Mouse (Mus musculus) midbrain, postnatal 0 days (tissue): ENCODE data around the gene Heatr3. TPM values are rescaled to one million over a fixed set of nuclear protein-coding genes. Genes with fewer than 3 reads are reported as not detected.

Experiments
- ATAC-seq: fragments of 200-750 bp; cut with Nextera tagmentation; 2 replicates; pipeline ENCODE4 v1.8.0; 2017; ENCODE audit warnings: moderate number of reproducible peaks, mild to moderate bottlenecking, moderate TSS enrichment, moderate library complexity; ENCODE audit not compliant: low FRiP score
- DNase-seq: peaks from one replicate; pipeline ENCODE4 v3.0.0-alpha.2; 2015; ENCODE audit warnings: low spot score
- H3K27ac ChIP-seq: fragments of 300-500 bp; sonication (generic); 2 replicates; pipeline ENCODE4 v1.5.1; 2014; ENCODE audit warnings: low read depth, mild to moderate bottlenecking, low read length, mixed read lengths
- H3K27me3 ChIP-seq: fragments of 300-500 bp; sonication (generic); 2 replicates; pipeline ENCODE4 v1.6.1; 2014; ENCODE audit warnings: low read length, control low read depth, mixed read lengths; ENCODE audit not compliant: insufficient read depth
- H3K36me3 ChIP-seq: fragments of 300-500 bp; sonication (generic); 2 replicates; pipeline ENCODE4 v1.6.1; 2014; ENCODE audit warnings: low read length, control low read depth, mixed read lengths; ENCODE audit not compliant: insufficient read depth
- H3K4me1 ChIP-seq: fragments of 300-500 bp; sonication (generic); 2 replicates; pipeline ENCODE4 v1.6.1; 2014; ENCODE audit warnings: mild to moderate bottlenecking, control low read depth, antibody characterized with exemption, low read length, mixed read lengths; ENCODE audit not compliant: insufficient read depth
- H3K4me2 ChIP-seq: fragments of 300-500 bp; sonication (generic); 2 replicates; pipeline ENCODE4 v1.6.1; 2014; ENCODE audit warnings: low read depth, mild to moderate bottlenecking, low read length, mixed read lengths; ENCODE audit not compliant: poor library complexity, severe bottlenecking
- H3K4me3 ChIP-seq: fragments of 300-500 bp; sonication (generic); 2 replicates; pipeline ENCODE4 v1.5.1; 2014; ENCODE audit warnings: low read depth, mild to moderate bottlenecking, low read length, moderate library complexity
- H3K9ac ChIP-seq: fragments of 300-500 bp; sonication (generic); replicated peaks from 2 replicates; pipeline ENCODE4 v1.6.1; 2014; ENCODE audit warnings: mild to moderate bottlenecking, low read length, moderate library complexity, mixed read lengths; ENCODE audit not compliant: poor library complexity, severe bottlenecking
- H3K9me3 ChIP-seq: fragments of 300-500 bp; sonication (generic); 2 replicates; pipeline ENCODE4 v1.6.1; 2016; ENCODE audit warnings: low read length, control low read depth
- CTCF ChIP-seq: IDR thresholded peaks from 2 replicates; pipeline ENCODE4 v1.5.1; 2016; ENCODE audit warnings: antibody characterized with exemption, mild to moderate bottlenecking
- whole genome bisulfite sequencing: fragments of 180-500 bp; shearing (Covaris S2); extraction: QIAGEN DNeasy Blood & Tissue Kit; methylation state at CpG from one replicate; pipeline ENCODE4 v1.1.7; 2014; 5-methylcytosine and 5-hydroxymethylcytosine counted together
- polyA plus RNA-seq: library from polyadenylated mRNA; unstranded; fragments of >200 nt; fragmentation: Nextera tagmentation; extraction: Ambion mirVana; gene quantifications from 2 replicates; pipeline ENCODE4 v1.2.1, GENCODE M21; 2015
- total RNA-seq: library from RNA; depleted of rRNA; stranded (reverse); fragments of >200 nt; gene quantifications from 2 replicates; pipeline ENCODE4 v1.2.3, GENCODE M21; 2014

The Heatr3 gene
- total and polyA plus RNA-seq, 2 experiments from 2014 or later: 26.9 to 38.0 TPM

- Histone ChIP-seq H3K4me2 (no peak overlapping the region), H3K27me3 (no peaks in the 10 kb centered on the region), H3K9ac (no peak overlapping the region), H3K27ac (no peak overlapping the region), H3K36me3 (peaks cover 9% of the 10 kb centered on the region; the same call in 1 of the 2 replicates), H3K4me1 (no peaks in the 10 kb centered on the region), H3K9me3 (no peaks in the 10 kb centered on the region), H3K4me3 (no peak overlapping the region)
- ATAC-seq (no peak), DNase-seq (no peak)
- no peak for TF ChIP-seq CTCF
- WGBS: 92% methylated on average over 7 of the region's 7 CpGs
Measured at GRCm38 (mm10) chr8:88175264-88175663, 37.6 kb downstream of the Heatr3 start.

GRCm38 (mm10) chr8:88177291-88177690, 39.6 kb downstream of the Heatr3 start:
- no peak for DNase-seq
- Histone ChIP-seq H3K9me3 (no peaks in the 10 kb centered on the region), H3K4me3 (no peak overlapping the region), H3K4me1 (no peaks in the 10 kb centered on the region), H3K27ac (no peak overlapping the region), H3K27me3 (no peaks in the 10 kb centered on the region), H3K9ac (no peak overlapping the region), H3K36me3 (no peaks in the 10 kb centered on the region), H3K4me2 (no peak overlapping the region)
- no peak for ATAC-seq
- TF ChIP-seq CTCF: no peak
- WGBS: 89% methylated on average over 8 of the region's 8 CpGs

DNA sequence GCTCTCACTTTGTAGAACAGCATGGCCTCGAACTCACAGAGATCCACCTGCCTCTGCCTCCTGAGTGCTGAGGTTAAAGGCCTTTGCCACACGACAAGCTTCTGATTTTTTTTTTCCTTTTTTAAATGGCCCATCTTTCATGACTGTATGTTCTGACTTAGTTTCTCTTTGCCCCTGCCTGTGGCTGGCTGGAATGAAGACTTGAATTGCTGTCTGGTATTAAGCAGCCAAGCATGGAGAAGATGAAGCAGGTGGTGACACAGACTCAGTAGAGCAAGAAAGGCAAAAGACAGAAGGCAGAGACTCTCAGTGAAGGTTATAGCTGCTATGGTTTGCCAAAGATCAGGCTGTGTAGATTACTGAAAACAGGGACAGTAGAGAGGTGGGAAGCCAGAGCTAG, 45.5 kb downstream of the Heatr3 start:
- no peak overlapping the region for H3K9ac ChIP-seq
- H3K4me1 ChIP-seq: no peaks in the 10 kb centered on the region
- DNase-seq (no peak), ATAC-seq (no peak)
- H3K9me3 ChIP-seq: no peaks in the 10 kb centered on the region
- no peaks in the 10 kb centered on the region for H3K27me3 ChIP-seq
- H3K4me3 ChIP-seq: no peak overlapping the region
- TF ChIP-seq CTCF: no peak
- H3K27ac ChIP-seq: no peak overlapping the region
- 89% methylated on average over 2 of the region's 2 CpGs for WGBS
- no peaks in the 10 kb centered on the region for H3K36me3 ChIP-seq
- H3K4me2 ChIP-seq: no peak overlapping the region

DNA sequence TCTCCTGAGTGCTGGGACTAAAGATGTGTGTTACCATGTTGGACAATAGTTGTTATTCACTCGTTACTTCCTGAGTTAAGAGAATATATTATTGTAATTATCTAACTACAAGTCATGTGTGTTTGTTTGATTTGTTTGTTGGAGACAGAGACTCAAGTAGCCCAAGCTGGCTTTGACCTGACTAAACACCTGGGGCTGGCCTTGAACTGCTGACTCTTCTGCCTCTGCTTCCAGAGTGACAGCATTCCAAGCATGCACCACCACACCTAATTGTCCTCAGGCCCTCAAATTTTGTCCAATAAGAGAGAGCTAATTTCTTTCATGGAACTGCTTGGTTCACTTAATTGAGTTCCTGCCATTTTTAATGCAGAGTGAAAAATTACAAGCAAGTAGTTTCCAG, 47.3 kb downstream of the Heatr3 start:
- H3K27me3 ChIP-seq: no peaks in the 10 kb centered on the region
- H3K9ac ChIP-seq: no peak overlapping the region
- H3K27ac ChIP-seq: no peak overlapping the region
- no peak for ATAC-seq
- no peaks in the 10 kb centered on the region for H3K36me3 ChIP-seq
- no peaks in the 10 kb centered on the region for H3K9me3 ChIP-seq
- no peak overlapping the region for H3K4me2 ChIP-seq
- no peak overlapping the region for H3K4me3 ChIP-seq
- no peak for TF ChIP-seq CTCF
- WGBS: 82% methylated on average over 1 of the region's 1 CpGs
- H3K4me1 ChIP-seq: no peaks in the 10 kb centered on the region
- DNase-seq: no peak

- Histone ChIP-seq H3K9me3 (no peaks in the 10 kb centered on the region), H3K9ac (no peak overlapping the region), H3K36me3 (no peaks in the 10 kb centered on the region), H3K4me1 (no peaks in the 10 kb centered on the region), H3K4me2 (no peak overlapping the region), H3K27ac (no peak overlapping the region), H3K4me3 (no peak overlapping the region), H3K27me3 (no peaks in the 10 kb centered on the region)
- DNase-seq (no peak), ATAC-seq (no peak)
- no peak for TF ChIP-seq CTCF
- WGBS: 64% methylated on average over 6 of the region's 6 CpGs
Measured at GRCm38 (mm10) chr8:88185716-88186115, 48.1 kb downstream of the Heatr3 start.

DNA sequence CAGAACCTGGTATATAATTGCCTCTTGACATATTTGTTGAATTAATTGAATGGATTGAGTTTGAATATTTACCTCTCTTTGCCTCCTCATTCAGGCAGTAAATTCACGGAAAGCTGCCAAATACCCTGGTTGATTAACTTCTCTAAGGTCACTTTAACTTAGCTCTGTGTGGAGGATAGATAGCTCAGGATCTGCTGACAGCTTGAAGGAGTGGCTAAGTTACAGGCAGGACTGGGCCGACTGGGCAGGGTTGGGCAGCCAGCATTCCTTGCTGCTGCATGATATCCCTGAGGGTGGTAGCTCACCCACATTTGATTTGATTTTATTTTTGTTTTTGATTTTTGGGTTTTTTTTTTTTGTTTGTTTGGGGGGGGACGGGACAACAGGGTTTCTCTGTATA, 59.7 kb downstream of the Heatr3 start:
- Histone ChIP-seq H3K9me3 (no peaks in the 10 kb centered on the region), H3K27me3 (no peaks in the 10 kb centered on the region), H3K4me1 (peaks cover 13% of the 10 kb centered on the region), H3K9ac (no peak overlapping the region), H3K36me3 (no peaks in the 10 kb centered on the region), H3K4me2 (no peak overlapping the region), H3K4me3 (no peak overlapping the region), H3K27ac (no peak overlapping the region)
- no peak for ATAC-seq
- WGBS: 60% methylated on average over 3 of the region's 3 CpGs
- no peak for TF ChIP-seq CTCF
- DNase-seq: no peak
